14 mouse cellular contexts compared by ENCODE assay signal in genomic region chr2:73452556-73452955, GRCm38 (mm10).
A peak's percentile ranks its signal among the peaks of the same experiment; 100 is the strongest.
DNase-seq lines count a peak whose midpoint lies in the region; ATAC-seq and TF ChIP-seq lines count a peak whose summit lies in the region.
"Had no signal": no experiment of that assay in that cellular context is flagged by ENCODE, and none has a peak within 500 bp of the region (broad histone marks: within the 10 kb centered on the region; RNA-seq: fewer than 3 reads in every experiment).

No protein-coding gene starts in this region.

- H3K4me3 ChIP-seq in spleen, adult 2 months (ENCODE audit: extremely low read depth, insufficient read depth, insufficient read length): peak overlapping the region; percentile 82
- H3K4me3 ChIP-seq in liver, embryonic 11.5 days (ENCODE audit: low read depth, low read length): no peak overlapping the region

- no peak for TF ChIP-seq CTCF in spleen, adult 2 months (IDR thresholded peaks at IDR 0.05; ENCODE audit: extremely low read depth, insufficient read depth, insufficient read length, insufficient replicate concordance)

- TF ChIP-seq POLR2A in spleen, adult 2 months (IDR thresholded peaks at IDR 0.05; ENCODE audit: low read depth, low read length): no peak

- H3K4me1 ChIP-seq in spleen, adult 2 months (ENCODE audit: control insufficient read depth, insufficient read depth, insufficient read length): peaks cover 25% of the 10 kb centered on the region
- H3K4me1 ChIP-seq in liver, embryonic 11.5 days (replicated peaks; ENCODE audit: control insufficient read depth, insufficient read depth, low read length): peaks cover 27% of the 10 kb centered on the region

- no peaks in the 10 kb centered on the region for H3K27me3 ChIP-seq in spleen, adult 2 months (ENCODE audit: control insufficient read depth, insufficient read depth, low read length)
- H3K27me3 ChIP-seq in liver, embryonic 11.5 days (replicated peaks; ENCODE audit: control insufficient read depth, insufficient read depth, low read length): no peaks in the 10 kb centered on the region

- H3K27ac ChIP-seq in spleen, adult 2 months (ENCODE audit: insufficient read depth, low read length): peak overlapping the region; percentile 78
- peak overlapping the region; percentile 34; the same call in 1 of the 2 replicates for H3K27ac ChIP-seq in liver, embryonic 11.5 days (ENCODE audit: low read depth, low read length)

- peak; percentile 41; the same call in 1 of the 2 replicates for ATAC-seq in liver, embryonic 11.5 days (replicated peaks; ENCODE audit: low FRiP score)
- ATAC-seq: intestine, postnatal 0 days had no signal

- peak overlapping the region; percentile 22; the same call in 1 of the 2 replicates for H3K9ac ChIP-seq in liver, embryonic 11.5 days (ENCODE audit: low read depth, low read length)

- WGBS in spleen, adult 2 months: 13% methylated on average over 7 of the region's 7 CpGs
- 49% methylated on average over 7 of the region's 7 CpGs for WGBS in liver, embryonic 11.5 days

- peak in 1 of 2 experiments; percentile 34 for DNase-seq in spleen, adult 2 months (ENCODE audit: low read depth in 1 of 2, low spot score in 2 of 2)
- no peak for DNase-seq in spleen, adult 12 weeks (ENCODE audit: low spot score)
- no peak for DNase-seq in liver, embryonic 11.5 days (ENCODE audit: low spot score)
- peak; percentile 79 for DNase-seq in naive thymus-derived CD4-positive, alpha-beta T cell, adult 2 months (ENCODE audit: low read depth)
- DNase-seq in left cerebral cortex, adult 8-10 months (ENCODE audit: low spot score in 2 of 2): no peak
- no peak for DNase-seq in lung, adult 18-20 months
- DNase-seq in kidney, postnatal 36 days: no peak
- no peak for DNase-seq in kidney, postnatal 4 days
- DNase-seq: cerebellum, postnatal 14 days; heart, adult 18-20 months; heart, postnatal 4 days; layer of hippocampus, adult 9-11 months; lung, postnatal 14 days had no signal

- H3K36me3 ChIP-seq in spleen, adult 2 months (ENCODE audit: control insufficient read depth, insufficient read depth, low read length): peaks cover 6% of the 10 kb centered on the region
- no peaks in the 10 kb centered on the region for H3K36me3 ChIP-seq in liver, embryonic 11.5 days (ENCODE audit: control insufficient read depth, insufficient read depth, low read length)

- no peaks in the 10 kb centered on the region for H3K9me3 ChIP-seq in liver, embryonic 11.5 days (ENCODE audit: control insufficient read depth, low read length)

- peak overlapping the region; percentile 39 for H3K4me2 ChIP-seq in liver, embryonic 11.5 days
